Mouse (Mus musculus) gastrocnemius, postnatal 36 days (tissue): ENCODE data around the gene Kdm4a. TPM values are rescaled to one million over a fixed set of nuclear protein-coding genes. Genes with fewer than 3 reads are reported as not detected.

Source experiments
- microRNA-seq, 2 experiments: library from miRNA; unstranded; fragments of <30 nt; microRNA quantifications; one replicate each; pipeline ENCODE4 v1.2.0; 2021
- total RNA-seq, 2 experiments: library from RNA; stranded (reverse); gene quantifications; 2 replicates each; pipeline ENCODE4 v1.2.3; 2021

Gene Kdm4a
- total RNA-seq, 2 experiments from 2014 or later: 16.4 to 17.4 TPM

Small RNAs within 50 kb of the gene (microRNA-seq; reads per million reads assigned to microRNA genes)
- gene Mir7226: 0 reads per million in 2 experiments

Other genes starting within 250 kb of the Kdm4a start
- gene St3gal3, start 45.1 kb downstream of the Kdm4a start, total RNA-seq: 10 to 100 TPM; 65.8 to 68.8 TPM
- 1 to 10 TPM; 2.7 to 3.0 TPM for gene Ptprf, start 111.4 kb upstream of the Kdm4a start, total RNA-seq
- 1 to 10 TPM; 5.7 to 6.5 TPM for gene Szt2, start 229.2 kb upstream of the Kdm4a start, total RNA-seq
- gene Med8, start 229.3 kb upstream of the Kdm4a start, total RNA-seq: 10 to 100 TPM; 36.3 to 37.8 TPM
- 1 to 10 TPM; 5.8 to 7.6 TPM for gene Elovl1, start 248.1 kb upstream of the Kdm4a start, total RNA-seq